Mouse (Mus musculus) R1 (cell line): ENCODE data around the gene Gpsm2.

Experiments
- DNase-seq: peaks from one replicate; pipeline ENCODE4 v3.0.0-alpha.2; 2018; ENCODE audit warnings: low read depth, low spot score

Gene Gpsm2

DNA sequence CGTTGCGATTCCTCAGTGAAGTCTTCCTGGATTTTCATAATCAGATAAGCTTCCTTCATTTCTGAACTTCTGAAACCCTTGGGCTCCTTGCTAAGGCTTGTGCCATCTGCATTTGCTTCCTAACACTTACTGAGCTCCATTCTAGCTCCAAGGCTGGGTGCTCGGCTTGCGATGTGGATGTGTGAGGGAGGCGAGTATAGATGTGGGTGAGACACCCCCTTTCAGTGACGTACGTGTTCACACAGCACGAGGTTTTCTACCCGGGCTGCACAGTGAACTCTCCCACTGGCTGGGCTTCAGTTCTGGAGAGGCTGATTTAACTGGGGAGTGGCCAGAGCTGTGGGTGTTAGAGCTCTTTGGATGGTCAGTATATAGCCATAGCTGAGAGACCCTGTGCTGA is 63.5 kb downstream of the Gpsm2 start:
- no peak for DNase-seq

DNA sequence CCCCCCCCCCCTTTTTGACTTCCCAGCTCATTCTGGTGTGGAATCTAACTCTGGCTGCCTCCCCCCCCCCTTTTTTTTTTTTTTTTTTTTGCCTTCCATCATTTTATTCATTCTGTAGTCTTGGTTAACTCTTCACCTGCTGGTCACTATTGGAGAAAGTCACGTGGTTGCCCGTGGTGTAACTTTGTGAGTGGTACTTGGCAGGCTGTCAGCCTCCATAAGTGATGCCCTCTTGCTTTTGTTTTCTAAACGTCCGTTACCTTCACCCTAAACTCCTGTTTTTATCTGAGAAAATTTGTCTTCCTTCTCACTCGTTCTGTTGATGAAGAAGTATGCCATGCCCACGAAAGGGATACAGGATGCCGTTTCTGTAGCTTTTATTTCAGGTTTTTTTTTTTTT is 66.6 kb downstream of the Gpsm2 start:
- DNase-seq, result no peak

DNA sequence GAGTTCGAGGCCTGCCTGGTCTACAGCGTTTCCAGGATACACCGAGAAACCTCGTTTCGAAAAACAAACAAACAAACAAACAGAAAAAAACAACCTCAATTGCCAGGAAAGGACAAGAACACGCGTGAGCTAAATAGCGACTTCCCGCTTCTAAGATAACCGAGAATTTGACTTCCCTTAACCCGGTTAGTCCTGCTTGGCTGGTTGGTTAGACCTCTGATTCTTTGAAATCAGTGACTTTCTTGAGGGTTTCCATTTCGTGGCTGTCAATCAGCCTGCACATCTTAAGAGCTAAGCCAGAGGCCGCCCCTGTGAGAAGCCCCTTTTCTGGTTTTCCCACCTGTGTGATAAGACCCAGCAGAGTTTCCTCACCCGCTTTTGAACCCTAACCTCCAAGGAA is 67.5 kb downstream of the Gpsm2 start:
- no peak for DNase-seq

DNA sequence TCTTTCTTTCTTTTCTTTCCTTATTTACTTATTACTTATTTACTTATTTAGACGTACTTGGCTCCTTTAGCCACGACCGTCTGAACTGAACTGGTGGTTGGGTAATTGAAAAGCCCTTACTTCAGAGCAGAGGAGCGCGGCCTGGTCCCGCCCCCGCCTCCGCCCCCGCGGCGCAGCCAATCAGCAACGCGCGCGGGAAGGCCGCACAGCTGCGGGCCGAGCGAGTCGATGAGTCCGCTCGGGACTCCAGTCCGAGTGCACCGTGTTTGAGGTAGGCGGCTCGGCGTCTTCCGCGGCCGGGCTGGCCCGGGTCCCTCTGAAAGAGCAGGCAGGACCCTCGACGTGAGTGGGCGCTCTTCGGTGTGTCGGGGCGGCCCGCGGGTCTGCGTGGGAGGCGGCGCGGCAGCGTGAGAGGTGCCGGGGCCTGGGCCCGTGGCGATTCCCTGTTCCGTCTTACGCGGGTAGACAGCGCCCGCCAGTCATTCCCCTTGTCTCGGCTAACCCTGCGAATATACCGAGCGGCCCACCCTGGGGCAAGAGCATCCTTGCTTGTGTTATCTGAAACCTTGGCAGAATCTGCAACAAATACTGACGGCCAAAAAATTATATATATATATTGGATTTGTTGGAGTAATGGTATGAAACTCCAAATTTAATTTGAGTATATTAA is 68.3 kb downstream of the Gpsm2 start, which contains the start of gene Clcc1:
Gene Clcc1, plus strand, starts transcription at position 204 of the 670 bp plus-strand sequence.
- DNase-seq, result peak; percentile 93

DNA sequence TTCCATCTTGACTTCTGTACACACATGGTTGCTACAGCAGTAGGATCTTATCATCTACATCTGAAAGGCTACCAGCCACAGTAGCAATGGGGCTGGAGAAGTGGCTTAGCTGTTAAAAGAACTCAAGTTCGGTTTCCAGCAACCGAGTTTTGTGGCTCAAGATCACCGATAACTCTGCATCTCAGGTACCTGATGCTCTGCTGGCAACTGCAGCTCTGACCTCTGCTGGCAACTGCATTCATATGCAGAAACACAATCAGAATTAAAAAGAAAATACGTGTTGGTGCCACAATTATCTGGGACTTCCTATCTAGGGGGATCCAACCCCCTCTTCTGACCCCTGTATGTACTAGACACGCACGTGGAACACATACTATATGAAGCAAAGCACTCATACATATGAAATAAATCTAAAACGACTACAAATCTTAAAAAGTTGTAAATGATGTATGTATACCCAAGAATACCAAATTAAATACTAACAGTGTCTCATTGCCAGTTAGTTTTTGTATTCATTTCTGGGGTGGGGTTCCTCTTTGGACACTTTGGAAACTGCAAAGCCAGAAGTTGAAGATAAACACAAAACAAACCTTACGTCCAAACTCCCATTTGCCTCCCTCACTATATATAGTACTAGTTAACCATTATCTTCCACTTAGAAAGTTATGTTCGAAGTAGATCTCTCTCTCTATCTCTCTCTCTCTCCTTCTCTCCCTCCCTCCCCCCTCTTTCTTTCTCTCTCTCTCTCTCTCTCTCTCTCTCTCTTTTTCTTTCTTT is 69.1 kb downstream of the Gpsm2 start:
- DNase-seq, result peak; percentile 42

DNA sequence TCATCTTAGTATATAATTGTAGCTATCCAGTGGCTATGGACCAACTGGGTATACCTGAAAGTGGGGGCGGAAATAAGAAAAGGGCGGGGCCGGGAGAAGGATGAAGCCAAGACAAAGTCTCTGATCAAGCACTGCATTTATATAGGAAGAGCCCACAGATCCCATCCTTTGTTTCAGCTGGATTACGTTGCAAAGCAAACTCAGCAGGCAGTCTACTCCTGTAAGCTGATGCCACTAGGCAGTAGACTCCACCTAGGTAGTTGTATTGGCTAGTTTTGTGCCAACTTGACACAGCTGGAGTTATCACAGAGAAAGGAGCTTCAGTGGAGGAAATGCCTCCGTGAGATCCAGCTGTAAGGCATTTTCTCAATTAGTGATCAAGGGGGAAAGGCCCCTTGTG is 74.4 kb downstream of the Gpsm2 start:
- DNase-seq, result peak; percentile 48

DNA sequence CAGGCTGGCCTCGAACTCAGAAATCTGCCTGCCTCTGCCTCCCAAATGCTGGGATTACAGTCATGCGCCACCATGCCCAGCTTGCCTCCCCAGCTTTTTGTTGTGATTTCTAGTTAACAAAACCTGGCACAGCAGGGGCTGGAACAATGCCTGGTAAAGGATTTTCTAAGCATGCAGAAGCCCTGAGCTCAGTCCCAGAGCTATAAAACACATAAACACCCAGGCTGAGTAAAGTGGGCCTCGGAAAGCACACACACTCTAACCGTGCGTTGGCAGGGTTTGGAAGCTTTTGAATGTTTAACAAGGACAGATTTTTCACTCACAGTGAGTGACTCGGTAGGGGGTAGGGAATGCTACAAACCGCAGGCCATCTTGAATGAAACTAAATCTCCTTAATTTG is 76.1 kb downstream of the Gpsm2 start:
- peak; percentile 74 for DNase-seq

DNA sequence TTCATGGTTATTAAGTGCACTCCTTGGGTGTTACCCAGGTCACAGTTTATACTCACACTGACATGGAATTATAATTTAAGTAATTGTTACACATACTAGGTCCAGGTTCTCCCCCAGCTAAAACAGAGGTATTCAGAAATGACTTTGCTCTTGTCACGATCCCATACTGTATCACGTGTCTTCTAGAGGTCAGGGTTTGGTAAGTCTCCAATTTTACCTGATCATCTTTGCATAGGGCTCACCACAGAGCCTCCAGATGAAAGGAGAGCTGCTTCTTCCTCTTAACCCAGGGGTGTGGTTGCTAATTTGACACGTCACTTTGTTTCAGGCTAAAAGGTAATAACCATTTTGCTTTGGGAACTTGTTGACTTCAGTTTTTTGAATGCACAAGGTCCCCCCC is 77.3 kb downstream of the Gpsm2 start:
- no peak for DNase-seq

DNA sequence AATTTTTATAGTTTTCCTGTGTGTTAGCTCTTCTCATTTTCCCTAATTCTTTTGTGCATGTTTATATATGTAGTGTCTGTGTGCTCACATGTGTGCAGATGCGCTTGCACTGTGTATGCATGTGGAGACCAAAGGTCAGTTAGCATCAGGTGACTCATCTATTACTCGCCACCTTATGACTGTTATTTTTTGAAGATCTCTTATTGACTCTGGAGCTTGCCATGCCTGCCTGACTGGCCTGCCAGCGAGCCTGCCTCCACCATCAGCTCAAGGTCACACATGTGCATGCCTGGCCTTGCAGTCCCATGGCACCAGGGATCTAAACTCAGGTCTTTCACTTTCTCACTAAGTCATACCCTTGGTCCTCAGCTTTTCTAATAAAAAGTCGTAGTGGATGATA is 81.1 kb downstream of the Gpsm2 start:
- DNase-seq, result no peak

DNA sequence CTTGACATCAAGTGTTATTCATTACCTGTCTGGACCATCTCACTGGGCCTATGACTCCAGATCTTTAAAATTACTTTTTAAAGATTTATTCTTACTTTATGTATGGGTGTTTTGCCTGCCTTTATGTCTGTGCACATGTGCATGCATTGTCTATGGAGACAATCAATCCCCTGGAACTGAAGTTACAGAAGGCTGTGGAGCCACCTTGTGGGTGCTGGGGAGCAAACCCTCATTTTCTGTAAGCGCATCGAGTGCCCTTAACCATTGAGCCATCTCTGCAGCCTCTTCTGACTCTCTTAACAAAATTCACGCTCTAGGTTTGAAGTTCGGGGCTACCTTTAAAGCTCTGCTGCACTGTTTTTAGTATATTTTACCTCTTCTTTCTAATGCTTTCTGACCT is 82.7 kb downstream of the Gpsm2 start:
- peak; percentile 18 for DNase-seq

DNA sequence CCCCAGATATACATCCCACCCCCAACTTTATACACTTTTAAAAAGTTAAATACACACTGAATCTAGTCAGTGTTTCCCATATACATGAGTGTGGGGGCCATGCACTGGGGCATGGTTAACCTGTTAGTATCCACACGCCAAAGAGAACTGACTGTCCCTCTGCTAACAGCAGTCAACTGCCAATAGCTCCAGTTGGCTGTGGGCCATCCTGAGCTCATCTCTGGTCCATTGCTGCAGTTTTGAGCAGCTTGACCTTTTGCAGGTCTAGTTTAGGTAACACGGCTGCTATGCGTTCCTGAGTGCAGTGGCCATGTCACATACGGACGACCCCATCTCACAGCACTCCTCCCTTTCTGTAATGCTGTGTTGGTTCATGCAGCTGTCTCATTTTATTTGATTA is 87.3 kb downstream of the Gpsm2 start:
- no peak for DNase-seq
